Mouse (Mus musculus) C2C12 (cell line): ENCODE results near the gene Lgi2. TPM values are rescaled to one million over a fixed set of nuclear protein-coding genes. Genes with fewer than 3 reads are reported as not detected.

Experiments
- H3K27me3 ChIP-seq: one replicate; pipeline ENCODE4 v1.6.1; 2011; ENCODE audit not compliant: control insufficient read depth, insufficient read depth, insufficient read length
- H3K36me3 ChIP-seq: one replicate; pipeline ENCODE4 v1.6.1; 2011; ENCODE audit not compliant: control insufficient read depth, insufficient read depth
- H3K4me3 ChIP-seq: one replicate; pipeline ENCODE4 v1.5.1; 2011; ENCODE audit warnings: mild to moderate bottlenecking, control low read depth; ENCODE audit not compliant: poor library complexity, insufficient read depth, severe bottlenecking
- H3K79me2 ChIP-seq: one replicate; pipeline ENCODE4 v1.6.1; 2011; ENCODE audit not compliant: control insufficient read depth, insufficient read depth
- H3K79me3 ChIP-seq: one replicate; pipeline ENCODE4 v1.6.1; 2011; ENCODE audit warnings: low read depth, control low read depth
- H3ac ChIP-seq: one replicate; pipeline ENCODE3; 2011; ENCODE audit warnings: low read depth; ENCODE audit not compliant: control insufficient read depth, insufficient read length
- CEBPB ChIP-seq: IDR thresholded peaks from one replicate; pipeline ENCODE4 v1.6.1; 2011; ENCODE audit warnings: low read depth, mild to moderate bottlenecking, control low read depth, moderate library complexity
- CTCF ChIP-seq: IDR thresholded peaks from one replicate; pipeline ENCODE4 v1.5.1; 2011; ENCODE audit not compliant: control insufficient read depth, insufficient read depth, insufficient read length
- FOSL1 ChIP-seq: IDR thresholded peaks from one replicate; pipeline ENCODE4 v1.8.0; 2011; ENCODE audit warnings: mild to moderate bottlenecking, low read length; ENCODE audit not compliant: poor library complexity, insufficient read depth, severe bottlenecking
- MAX ChIP-seq: IDR thresholded peaks from one replicate; pipeline ENCODE4 v1.6.1; 2011; ENCODE audit warnings: mild to moderate bottlenecking, control low read depth
- MYOD1 ChIP-seq: IDR thresholded peaks from one replicate; pipeline ENCODE4 v1.6.1; 2011; ENCODE audit warnings: low read depth; ENCODE audit not compliant: control insufficient read depth, insufficient read length
- MYOG ChIP-seq: IDR thresholded peaks from one replicate; pipeline ENCODE4 v1.6.1; 2011; ENCODE audit not compliant: control insufficient read depth, insufficient read length; ENCODE audit errors: extremely low read depth
- USF1 ChIP-seq: IDR thresholded peaks from one replicate; pipeline ENCODE4 v1.6.1; 2011; ENCODE audit warnings: low read depth, mild to moderate bottlenecking, control low read depth, moderate library complexity
- polyA plus RNA-seq: library from polyadenylated mRNA; unstranded; fragments of >200 nt; fragmentation: generic; extraction: Trizol; gene quantifications from one replicate; pipeline ENCODE4 v1.2.1, GENCODE M21; 2012; ENCODE audit warnings: missing spikeins

Lgi2 gene
- polyA plus RNA-seq, 1 experiment: 0.01 TPM

- H3ac ChIP-seq: no peak overlapping the region
- H3K4me3 ChIP-seq: no peak overlapping the region
- no peaks in the 10 kb centered on the region for H3K79me3 ChIP-seq
- no peaks in the 10 kb centered on the region for H3K27me3 ChIP-seq
- no peaks in the 10 kb centered on the region for H3K79me2 ChIP-seq
- TF ChIP-seq FOSL1: no peak
- TF ChIP-seq MAX: no peak
- TF ChIP-seq CEBPB: no peak
- TF ChIP-seq USF1: no peak
- no peaks in the 10 kb centered on the region for H3K36me3 ChIP-seq
Observed at GRCm38 (mm10) chr5:52609672-52610071, 43.4 kb upstream of the Lgi2 start.

GRCm38 (mm10) chr5:52604582-52605041 lies 38.4 kb upstream of the Lgi2 start:
- no peaks in the 10 kb centered on the region for H3K36me3 ChIP-seq
- H3K27me3 ChIP-seq: peaks cover 5% of the 10 kb centered on the region

GRCm38 (mm10) chr5:52590612-52591011 lies 24.4 kb upstream of the Lgi2 start:
- no peak for TF ChIP-seq MYOD1
- TF ChIP-seq MYOG: no peak
- TF ChIP-seq USF1: no peak
- no peak for TF ChIP-seq FOSL1
- no peak for TF ChIP-seq MAX
- TF ChIP-seq CEBPB: no peak
- TF ChIP-seq CTCF: no peak
- Histone ChIP-seq H3K79me2 (no peaks in the 10 kb centered on the region), H3K27me3 (peaks cover 18% of the 10 kb centered on the region), H3K4me3 (no peak overlapping the region), H3ac (no peak overlapping the region), H3K79me3 (no peaks in the 10 kb centered on the region), H3K36me3 (no peaks in the 10 kb centered on the region)

More at GRCm38 (mm10) chr5:52604582-52605041, 38.4 kb upstream of the Lgi2 start:
- no peaks in the 10 kb centered on the region for H3K79me2 ChIP-seq
- H3ac ChIP-seq: no peak overlapping the region
- TF ChIP-seq MYOD1 (no peak), MAX (no peak), MYOG (no peak), USF1 (no peak), CTCF (no peak), CEBPB (no peak), FOSL1 (no peak)
- no peaks in the 10 kb centered on the region for H3K79me3 ChIP-seq
- H3K4me3 ChIP-seq: no peak overlapping the region

- H3K79me2 ChIP-seq: no peaks in the 10 kb centered on the region
- peaks cover 18% of the 10 kb centered on the region for H3K27me3 ChIP-seq
- no peaks in the 10 kb centered on the region for H3K36me3 ChIP-seq
- TF ChIP-seq MYOG: no peak
- no peak for TF ChIP-seq USF1
- TF ChIP-seq MYOD1: no peak
- no peak for TF ChIP-seq CTCF
- no peak for TF ChIP-seq FOSL1
- TF ChIP-seq MAX: no peak
- no peak for TF ChIP-seq CEBPB
- no peak overlapping the region for H3ac ChIP-seq
- no peaks in the 10 kb centered on the region for H3K79me3 ChIP-seq
- no peak overlapping the region for H3K4me3 ChIP-seq
Observed at GRCm38 (mm10) chr5:52588650-52589049, 22.4 kb upstream of the Lgi2 start.

GRCm38 (mm10) chr5:52587291-52587733 lies 21.1 kb upstream of the Lgi2 start:
- no peaks in the 10 kb centered on the region for H3K79me2 ChIP-seq
- H3K79me3 ChIP-seq: no peaks in the 10 kb centered on the region
- no peak overlapping the region for H3K4me3 ChIP-seq
- H3ac ChIP-seq: no peak overlapping the region
- no peak for TF ChIP-seq USF1
- H3K27me3 ChIP-seq: peaks cover 18% of the 10 kb centered on the region
- no peaks in the 10 kb centered on the region for H3K36me3 ChIP-seq

GRCm38 (mm10) chr5:52572572-52572971 lies 6.3 kb upstream of the Lgi2 start:
- H3K79me2 ChIP-seq: no peaks in the 10 kb centered on the region

More at GRCm38 (mm10) chr5:52572572-52572971, 6.3 kb upstream of the Lgi2 start:
- H3ac ChIP-seq: no peak overlapping the region
- no peaks in the 10 kb centered on the region for H3K27me3 ChIP-seq
- no peak overlapping the region for H3K4me3 ChIP-seq
- TF ChIP-seq USF1: no peak
- TF ChIP-seq MYOG: no peak
- TF ChIP-seq CEBPB: no peak
- TF ChIP-seq CTCF: no peak
- TF ChIP-seq MAX: no peak
- TF ChIP-seq FOSL1: no peak
- no peak for TF ChIP-seq MYOD1
- H3K79me3 ChIP-seq: no peaks in the 10 kb centered on the region
- H3K36me3 ChIP-seq: no peaks in the 10 kb centered on the region
